Mouse (Mus musculus) embryo, embryonic 11 days (tissue): ENCODE data around the gene Gipc2.
A peak's percentile ranks its signal among the peaks of the same experiment; 100 is the strongest.

ENCODE experiments used
- DNase-seq: peaks from one replicate; pipeline ENCODE4 v3.0.0-alpha.2; 2015

Gene Gipc2

GRCm38 (mm10) chr3:152113496-152113895, 52.5 kb downstream of the Gipc2 start:
- DNase-seq: no peak

GRCm38 (mm10) chr3:152112664-152113063, 53.4 kb downstream of the Gipc2 start:
- no peak for DNase-seq

- DNase-seq: no peak
These were observed 54.5 kb downstream of the Gipc2 start for GRCm38 (mm10) chr3:152111482-152111881.

- DNase-seq: peak; percentile 85
These were observed 54.9 kb downstream of the Gipc2 start for GRCm38 (mm10) chr3:152111081-152111480.

- DNase-seq: no peak
These were observed 56.8 kb downstream of the Gipc2 start for GRCm38 (mm10) chr3:152109260-152109587.

GRCm38 (mm10) chr3:152108560-152109259, 57.3 kb downstream of the Gipc2 start:
- DNase-seq: no peak

GRCm38 (mm10) chr3:152108003-152108395, 58.0 kb downstream of the Gipc2 start:
- DNase-seq: no peak

- DNase-seq: peak; percentile 75
These were observed 58.7 kb downstream of the Gipc2 start for GRCm38 (mm10) chr3:152107149-152108002.

- DNase-seq: peak; percentile 47
These were observed 59.5 kb downstream of the Gipc2 start for GRCm38 (mm10) chr3:152106225-152107148.

- DNase-seq: peak; percentile 89
These were observed 60.7 kb downstream of the Gipc2 start for GRCm38 (mm10) chr3:152105341-152105740.

- no peak for DNase-seq
These were observed 62.6 kb downstream of the Gipc2 start for GRCm38 (mm10) chr3:152103381-152103780.

GRCm38 (mm10) chr3:152101459-152101858, 64.6 kb downstream of the Gipc2 start:
- no peak for DNase-seq

GRCm38 (mm10) chr3:152100119-152100818, 65.8 kb downstream of the Gipc2 start:
- no peak for DNase-seq

GRCm38 (mm10) chr3:152095030-152095429, 71.0 kb downstream of the Gipc2 start:
- DNase-seq: peak; percentile 58

- DNase-seq: peak; percentile 43
These were observed 73.5 kb downstream of the Gipc2 start for GRCm38 (mm10) chr3:152092385-152093057.

GRCm38 (mm10) chr3:152089178-152089577, 76.9 kb downstream of the Gipc2 start:
- DNase-seq: peak; percentile 59

- no peak for DNase-seq
These were observed 84.6 kb downstream of the Gipc2 start for GRCm38 (mm10) chr3:152081381-152081780.

- no peak for DNase-seq
These were observed 89.9 kb downstream of the Gipc2 start for GRCm38 (mm10) chr3:152076088-152076487.

GRCm38 (mm10) chr3:152069001-152069400, 97.0 kb downstream of the Gipc2 start:
- DNase-seq: no peak

- no peak for DNase-seq
These were observed 97.7 kb downstream of the Gipc2 start for GRCm38 (mm10) chr3:152068311-152068710.

- DNase-seq: peak; percentile 53
These were observed 99.3 kb downstream of the Gipc2 start for GRCm38 (mm10) chr3:152066696-152067095.

GRCm38 (mm10) chr3:152065806-152066205, 100.2 kb downstream of the Gipc2 start:
- DNase-seq: no peak
